Mouse (Mus musculus): ENCODE measurements around the gene Il27ra. TPM values are rescaled to one million over a fixed set of nuclear protein-coding genes. Genes with fewer than 3 reads are reported as not detected.

Il27ra gene
- polyA plus RNA-seq, 1 experiment from 2014 or later = 0.56 TPM

DNA sequence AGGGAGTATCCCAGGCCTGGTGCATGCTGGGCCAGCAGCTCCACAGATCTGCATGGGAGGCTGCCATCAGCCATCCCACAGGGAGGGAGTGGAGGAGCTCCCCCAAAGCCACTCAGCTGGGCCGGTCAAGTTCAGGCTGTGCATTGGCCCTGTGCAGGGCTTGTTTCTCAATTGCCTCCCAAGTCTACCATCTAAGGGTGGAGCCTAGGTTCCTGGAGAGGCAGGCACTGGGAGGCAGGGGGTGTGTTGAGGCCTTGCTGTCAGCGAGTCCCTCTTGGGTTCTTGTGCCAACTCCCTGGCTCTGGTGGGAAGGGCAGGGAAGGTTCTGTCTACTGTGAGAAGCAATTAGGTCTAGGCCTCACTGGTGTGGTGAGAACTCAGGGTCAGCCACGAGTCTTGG, 29.5 kb upstream of the Il27ra start:
- Histone ChIP-seq H3K4me1 (ENCODE audit: insufficient read depth, low read depth, low read length) (peaks cover 25% of the 10 kb centered on the region; the same call in 1 of the 2 replicates), H3K27ac (ENCODE audit: low read length) (no peak overlapping the region), H3K4me3 (ENCODE audit: low read depth, low read length) (no peak overlapping the region), H3K27me3 (replicated peaks; ENCODE audit: insufficient read depth, low read length) (no peaks in the 10 kb centered on the region), H3K9me3 (ENCODE audit: low read length) (no peaks in the 10 kb centered on the region), H3K9ac (replicated peaks; ENCODE audit: low read depth) (no peak overlapping the region), H3K4me2 (replicated peaks; ENCODE audit: low read depth, low read length) (no peak overlapping the region), H3K36me3 (ENCODE audit: insufficient read depth, low read length) (no peaks in the 10 kb centered on the region; the same call in 1 of the 2 replicates)
- DNase-seq (ENCODE audit: low spot score) = peak; percentile 51
- ATAC-seq = no peak
- no peak for TF ChIP-seq EP300 (IDR thresholded peaks at IDR 0.05)
- TF ChIP-seq CTCF (IDR thresholded peaks at IDR 0.05) = no peak
- 49% methylated on average over 3 of the region's 3 CpGs for WGBS

DNA sequence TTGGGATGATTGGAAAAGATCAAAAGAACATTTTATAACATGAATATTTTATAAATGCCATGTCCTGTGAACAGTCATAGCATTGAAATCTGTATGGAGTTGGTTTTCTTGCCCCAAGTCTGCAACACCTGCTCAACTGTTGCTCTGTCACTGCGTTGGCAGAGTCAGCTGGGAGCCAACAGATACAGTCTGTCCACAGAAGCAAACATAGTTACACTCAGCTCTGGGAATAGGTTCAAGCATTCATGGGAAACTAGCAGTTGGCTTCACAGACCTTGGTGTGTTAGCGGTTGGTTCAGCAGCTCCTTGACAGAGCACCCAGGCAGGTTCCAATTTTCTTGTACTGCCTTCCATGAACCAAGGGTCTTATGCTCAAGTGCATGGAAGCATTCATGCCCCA, 28.3 kb upstream of the Il27ra start:
- Histone ChIP-seq H3K4me3 (ENCODE audit: low read depth, low read length) (no peak overlapping the region), H3K4me1 (ENCODE audit: insufficient read depth, low read depth, low read length) (peaks cover 25% of the 10 kb centered on the region; the same call in 1 of the 2 replicates), H3K36me3 (ENCODE audit: insufficient read depth, low read length) (no peaks in the 10 kb centered on the region), H3K9ac (replicated peaks; ENCODE audit: low read depth) (no peak overlapping the region), H3K27ac (ENCODE audit: low read length) (no peak overlapping the region), H3K4me2 (replicated peaks; ENCODE audit: low read depth, low read length) (no peak overlapping the region), H3K27me3 (replicated peaks; ENCODE audit: insufficient read depth, low read length) (no peaks in the 10 kb centered on the region), H3K9me3 (ENCODE audit: low read length) (no peaks in the 10 kb centered on the region)
- no peak for DNase-seq (ENCODE audit: low spot score)
- no peak for ATAC-seq
- WGBS = 70% methylated on average over 2 of the region's 2 CpGs
- TF ChIP-seq CTCF (IDR thresholded peaks at IDR 0.05) (no peak), EP300 (IDR thresholded peaks at IDR 0.05) (no peak)

DNA sequence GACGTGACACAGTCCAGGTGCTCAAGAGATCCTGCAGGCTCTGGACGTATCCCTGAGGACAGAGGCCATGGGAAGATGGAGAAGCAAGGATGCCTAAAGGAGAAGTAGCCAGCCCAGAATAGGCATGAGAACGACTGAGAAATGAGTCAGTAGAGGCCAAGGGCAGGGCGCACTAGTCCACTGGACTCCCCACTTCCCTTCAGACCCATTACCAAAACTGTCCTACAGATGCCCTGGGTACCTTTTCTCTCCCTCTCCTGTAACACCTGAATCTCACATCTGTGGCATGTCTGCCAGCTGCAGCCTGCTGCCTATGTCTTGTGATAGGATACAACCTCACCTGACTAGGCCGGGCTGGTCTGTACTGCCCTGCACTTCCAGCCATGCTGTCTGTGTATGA, 27.9 kb upstream of the Il27ra start:
- Histone ChIP-seq H3K4me1 (ENCODE audit: insufficient read depth, low read depth, low read length) (peaks cover 25% of the 10 kb centered on the region; the same call in 1 of the 2 replicates), H3K4me3 (ENCODE audit: low read depth, low read length) (no peak overlapping the region), H3K9ac (replicated peaks; ENCODE audit: low read depth) (no peak overlapping the region), H3K27me3 (replicated peaks; ENCODE audit: insufficient read depth, low read length) (no peaks in the 10 kb centered on the region), H3K36me3 (ENCODE audit: insufficient read depth, low read length) (no peaks in the 10 kb centered on the region), H3K4me2 (replicated peaks; ENCODE audit: low read depth, low read length) (no peak overlapping the region), H3K9me3 (ENCODE audit: low read length) (no peaks in the 10 kb centered on the region), H3K27ac (ENCODE audit: low read length) (no peak overlapping the region)
- DNase-seq (ENCODE audit: low spot score) (no peak), ATAC-seq (no peak)
- 77% methylated on average over 5 of the region's 5 CpGs for WGBS
- no peak for TF ChIP-seq EP300 (IDR thresholded peaks at IDR 0.05)
- no peak for TF ChIP-seq CTCF (IDR thresholded peaks at IDR 0.05)

DNA sequence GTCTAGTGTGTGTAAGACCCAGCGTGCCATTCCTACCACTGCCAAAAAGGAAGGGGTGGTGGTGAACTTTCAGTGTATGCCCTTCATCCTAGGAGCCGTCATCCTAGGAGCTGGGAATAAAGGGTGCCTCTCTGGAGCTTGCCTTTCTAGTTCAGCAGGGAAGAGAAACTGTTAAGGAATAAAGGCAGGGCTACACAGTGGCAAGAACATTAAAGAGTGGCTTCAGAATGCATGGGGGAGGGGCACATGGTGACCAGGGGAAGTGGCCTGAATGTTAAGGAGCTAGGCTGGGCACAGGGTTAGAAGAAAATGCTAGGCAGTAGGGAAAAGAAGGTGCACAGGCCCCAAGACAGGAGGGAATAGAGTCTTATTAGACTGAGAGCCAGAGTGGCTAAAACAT, 27.4 kb upstream of the Il27ra start:
- WGBS = 46% methylated on average over 2 of the region's 2 CpGs
- Histone ChIP-seq H3K4me3 (ENCODE audit: low read depth, low read length) (no peak overlapping the region), H3K27me3 (replicated peaks; ENCODE audit: insufficient read depth, low read length) (no peaks in the 10 kb centered on the region), H3K4me1 (ENCODE audit: insufficient read depth, low read depth, low read length) (peaks cover 25% of the 10 kb centered on the region; the same call in 1 of the 2 replicates), H3K9ac (replicated peaks; ENCODE audit: low read depth) (no peak overlapping the region), H3K27ac (ENCODE audit: low read length) (no peak overlapping the region), H3K9me3 (ENCODE audit: low read length) (no peaks in the 10 kb centered on the region), H3K36me3 (ENCODE audit: insufficient read depth, low read length) (no peaks in the 10 kb centered on the region), H3K4me2 (replicated peaks; ENCODE audit: low read depth, low read length) (no peak overlapping the region)
- DNase-seq (ENCODE audit: low spot score) (peak; percentile 47), ATAC-seq (no peak)
- TF ChIP-seq CTCF (IDR thresholded peaks at IDR 0.05) (no peak), EP300 (IDR thresholded peaks at IDR 0.05) (no peak)

DNA sequence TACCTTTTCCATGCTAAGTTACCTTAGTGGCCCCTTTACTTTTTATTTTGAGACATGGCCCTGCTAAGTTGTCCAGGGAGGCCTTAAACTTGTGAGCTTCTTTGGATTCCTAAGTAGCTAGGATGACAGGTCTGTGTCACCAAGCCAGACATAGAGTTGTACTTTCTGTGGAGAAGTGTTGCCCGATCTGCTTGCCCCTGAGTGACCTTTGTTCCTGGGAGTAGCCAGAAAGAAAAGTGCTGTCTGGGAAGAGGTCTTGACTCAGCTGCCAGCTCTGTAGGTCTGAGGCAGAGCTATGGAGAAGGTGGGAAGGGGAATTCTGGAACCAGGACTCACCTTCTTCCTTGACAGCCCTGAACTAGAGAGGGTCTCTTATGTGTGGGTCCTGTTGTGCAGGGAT, 26.8 kb upstream of the Il27ra start:
- H3K9me3 ChIP-seq (ENCODE audit: low read length) = no peaks in the 10 kb centered on the region
- peak overlapping the region; percentile 57; the same call in 1 of the 2 replicates for H3K27ac ChIP-seq (ENCODE audit: low read length)
- no peaks in the 10 kb centered on the region for H3K36me3 ChIP-seq (ENCODE audit: insufficient read depth, low read length)
- H3K4me2 ChIP-seq (replicated peaks; ENCODE audit: low read depth, low read length) = no peak overlapping the region
- peak; percentile 19 for DNase-seq (ENCODE audit: low spot score)
- 0 out of 2 replicates have a peak overlapping the region, but pooled peaks have one; percentile 8 for H3K9ac ChIP-seq (replicated peaks; ENCODE audit: low read depth)
- no peak for ATAC-seq
- peaks cover 25% of the 10 kb centered on the region; the same call in 1 of the 2 replicates for H3K4me1 ChIP-seq (ENCODE audit: insufficient read depth, low read depth, low read length)
- H3K4me3 ChIP-seq (ENCODE audit: low read depth, low read length) = no peak overlapping the region
- TF ChIP-seq CTCF (IDR thresholded peaks at IDR 0.05) (no peak), EP300 (IDR thresholded peaks at IDR 0.05) (no peak)
- H3K27me3 ChIP-seq (replicated peaks; ENCODE audit: insufficient read depth, low read length) = no peaks in the 10 kb centered on the region
- WGBS = 15% methylated on average over 1 of the region's 1 CpGs

DNA sequence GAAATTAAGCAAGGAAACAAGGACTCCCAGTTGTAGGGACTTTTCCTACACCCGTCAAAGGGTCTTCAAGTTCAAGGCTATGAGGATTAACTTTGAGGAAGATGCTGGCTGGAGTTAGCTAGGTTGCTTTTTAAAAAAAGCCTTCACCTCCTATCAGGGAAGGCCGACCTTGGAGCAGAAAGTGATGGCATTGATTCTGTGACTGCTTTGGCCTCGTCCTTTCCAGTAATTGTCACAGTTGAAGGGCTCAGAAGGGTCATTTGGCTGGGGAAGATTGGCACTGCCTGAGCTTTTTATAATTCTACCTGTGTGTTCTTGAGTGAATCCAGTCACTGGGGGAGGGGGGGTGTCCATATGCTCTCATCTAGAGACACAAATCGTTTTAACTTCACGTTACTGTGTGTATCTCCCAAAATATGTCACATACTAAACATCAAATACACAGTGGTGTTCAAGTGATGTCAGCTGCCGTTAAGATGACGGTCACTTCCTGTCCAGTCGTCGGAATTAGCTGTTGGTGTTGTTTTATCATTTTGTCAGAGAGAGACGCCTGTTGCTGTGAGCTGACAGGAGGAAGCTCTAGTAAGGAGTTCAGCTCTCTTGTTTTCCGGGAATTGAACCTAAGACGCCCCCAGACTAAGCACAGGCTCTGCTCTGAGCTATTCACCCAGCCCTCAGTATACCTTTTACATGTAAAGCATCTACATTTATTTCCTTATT, 26.1 kb upstream of the Il27ra start:
- TF ChIP-seq EP300 (IDR thresholded peaks at IDR 0.05) (no peak), CTCF (IDR thresholded peaks at IDR 0.05) (no peak)
- H3K27ac ChIP-seq (ENCODE audit: low read length) = peak overlapping the region; percentile 57
- H3K9ac ChIP-seq (replicated peaks; ENCODE audit: low read depth) = 0 out of 2 replicates have a peak overlapping the region, but pooled peaks have one; percentile 8
- H3K4me1 ChIP-seq (ENCODE audit: insufficient read depth, low read depth, low read length) = peaks cover 25% of the 10 kb centered on the region; the same call in 1 of the 2 replicates
- H3K4me3 ChIP-seq (ENCODE audit: low read depth, low read length) = no peak overlapping the region
- 24% methylated on average over 12 of the region's 12 CpGs for WGBS
- ATAC-seq = no peak
- H3K9me3 ChIP-seq (ENCODE audit: low read length) = no peaks in the 10 kb centered on the region
- no peak overlapping the region for H3K4me2 ChIP-seq (replicated peaks; ENCODE audit: low read depth, low read length)
- DNase-seq (ENCODE audit: low spot score) = peak; percentile 73
- H3K36me3 ChIP-seq (ENCODE audit: insufficient read depth, low read length) = no peaks in the 10 kb centered on the region
- no peaks in the 10 kb centered on the region for H3K27me3 ChIP-seq (replicated peaks; ENCODE audit: insufficient read depth, low read length)
